Mouse (Mus musculus) ES-Bruce4 (cell line): ENCODE results near the gene Hist1h2bg.

ENCODE experiments used
- CTCF ChIP-seq: IDR thresholded peaks from one replicate; pipeline ENCODE4 v1.8.1; 2011; ENCODE audit warnings: low read depth, low read length
- POLR2A ChIP-seq: IDR thresholded peaks from one replicate; pipeline ENCODE4 v1.8.1; 2011; ENCODE audit warnings: low read length; ENCODE audit not compliant: insufficient read depth

DNA sequence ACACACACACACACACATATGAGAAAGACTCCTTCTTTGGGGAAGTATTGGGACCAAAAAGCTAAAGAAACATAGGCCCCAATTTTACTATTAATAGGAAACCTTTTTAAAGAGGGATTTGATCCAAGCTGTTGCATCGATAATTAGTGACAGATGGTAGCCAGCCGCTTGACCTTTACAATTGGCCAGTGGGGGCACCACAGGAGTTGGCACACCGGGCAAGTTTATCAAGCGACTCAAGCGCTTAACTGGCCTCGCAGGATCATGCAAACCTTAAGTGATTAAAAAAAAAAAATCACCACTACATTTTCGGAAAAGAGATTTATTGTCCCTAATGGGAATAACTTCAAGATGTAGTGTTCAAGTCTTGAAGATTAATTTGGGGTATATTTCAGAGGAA, 21.4 kb downstream of the Hist1h2bg start:
- TF ChIP-seq POLR2A (no peak), CTCF (no peak)
